Mouse (Mus musculus) layer of hippocampus, adult 9-11 months (tissue): ENCODE results near the gene Aaas.
"Not testable (repeated sequence)": the region's sequence is repeated elsewhere in the genome, so short reads cannot be mapped to it uniquely, and the experiment has no call there.

Experiments
- DNase-seq: peaks from one replicate; pipeline ENCODE4 v3.0.0; 2022

The Aaas gene

GRCm38 (mm10) chr15:102355871-102356441, 5.4 kb upstream of the Aaas start:
- peak; percentile 81 for DNase-seq

GRCm38 (mm10) chr15:102355134-102355870, 4.7 kb upstream of the Aaas start:
- peak; percentile 44 for DNase-seq

GRCm38 (mm10) chr15:102353986-102354385, 3.4 kb upstream of the Aaas start:
- no peak for DNase-seq

- DNase-seq, result no peak
Observed at GRCm38 (mm10) chr15:102352177-102352576, 1.6 kb upstream of the Aaas start.

GRCm38 (mm10) chr15:102350942-102351291, 346 bp upstream of the Aaas start:
- no peak for DNase-seq

GRCm38 (mm10) chr15:102346444-102346843, 4.1 kb downstream of the Aaas start:
- no peak for DNase-seq

GRCm38 (mm10) chr15:102344490-102344889, 6.1 kb downstream of the Aaas start:
- DNase-seq, result no peak

- no peak for DNase-seq
Observed at GRCm38 (mm10) chr15:102341580-102341979, 9.0 kb downstream of the Aaas start.

- DNase-seq, result no peak
Observed at GRCm38 (mm10) chr15:102339612-102340011, 11.0 kb downstream of the Aaas start.

GRCm38 (mm10) chr15:102336946-102337345, 13.6 kb downstream of the Aaas start:
- no peak for DNase-seq

- not testable (repeated sequence) for DNase-seq
Observed at GRCm38 (mm10) chr15:102335925-102336324, 14.6 kb downstream of the Aaas start.

- DNase-seq, result no peak
Observed at GRCm38 (mm10) chr15:102335254-102335653, 15.3 kb downstream of the Aaas start.

GRCm38 (mm10) chr15:102331610-102332015, 19.0 kb downstream of the Aaas start, which contains the start of gene Myg1:
Gene Myg1 (plus strand): TSS chr15:102331709.
- peak; percentile 85 for DNase-seq

GRCm38 (mm10) chr15:102326892-102327291, 23.7 kb downstream of the Aaas start:
- DNase-seq, result no peak

- peak; percentile 84 for DNase-seq
Observed at GRCm38 (mm10) chr15:102326022-102326576, 24.5 kb downstream of the Aaas start, which contains the start of gene Pfdn5. Gene Pfdn5 (plus strand): TSS chr15:102326116.

- no peak for DNase-seq
Observed at GRCm38 (mm10) chr15:102324654-102325473, 25.7 kb downstream of the Aaas start.

- peak; percentile 72 for DNase-seq
Observed at GRCm38 (mm10) chr15:102316263-102316662, 34.3 kb downstream of the Aaas start.

GRCm38 (mm10) chr15:102315292-102315691, 35.3 kb downstream of the Aaas start:
- DNase-seq, result peak; percentile 48

GRCm38 (mm10) chr15:102311489-102311888, 39.1 kb downstream of the Aaas start:
- no peak for DNase-seq

- DNase-seq, result no peak
Observed at GRCm38 (mm10) chr15:102310074-102310845, 40.3 kb downstream of the Aaas start.

- no peak for DNase-seq
Observed at GRCm38 (mm10) chr15:102308717-102309116, 41.9 kb downstream of the Aaas start.

- DNase-seq, result no peak
Observed at GRCm38 (mm10) chr15:102302542-102302941, 48.0 kb downstream of the Aaas start.
